Mouse (Mus musculus): ENCODE measurements at regions not wholly inside any gene's neighbourhood (a gene's known extent, or its start where the extent isn't known, plus 50 kb on each side); places are given as distances from the start of the nearest gene placed in this dataset.

- no peak for TF ChIP-seq CTCF (IDR thresholded peaks at IDR 0.05 in 2 of 3, conservative IDR thresholded peaks at IDR 0.05 in 1 of 3; ENCODE audit: control insufficient read depth in 1 of 3, insufficient read depth in 1 of 3, low read depth in 2 of 3, low read length in 3 of 3, poor library complexity in 1 of 3, severe bottlenecking in 1 of 3)
- TF ChIP-seq EP300 (IDR thresholded peaks at IDR 0.05; ENCODE audit: low read depth in 1 of 2, low read length in 2 of 2) = peak; percentile 65 to 93
- TF ChIP-seq POLR2A (IDR thresholded peaks at IDR 0.05; ENCODE audit: control insufficient read depth in 1 of 2, insufficient read depth in 1 of 2, low read depth in 1 of 2, low read length in 2 of 2, poor library complexity in 1 of 2) = no peak; a peak in 1 of 4 replicates
- no peak for TF ChIP-seq USF1 (IDR thresholded peaks at IDR 0.05; ENCODE audit: low read depth, low read length)
These were observed 1199.6 kb upstream of the A1bg start for GRCm38 (mm10) chr15:62122265-62123023.
